Mouse (Mus musculus) ES-E14 (cell line): ENCODE measurements around the gene Iqsec1. TPM values are rescaled to one million over a fixed set of nuclear protein-coding genes. Genes with fewer than 3 reads are reported as not detected.

Source experiments
- DNase-seq: peaks from one replicate; pipeline ENCODE4 v3.0.0-alpha.2; 2013; ENCODE audit warnings: low read depth, low spot score
- H3K27ac ChIP-seq: 2 replicates; pipeline ENCODE4 v1.5.1; 2012; ENCODE audit warnings: low read depth, mild to moderate bottlenecking, low read length, moderate library complexity, mixed read lengths; ENCODE audit not compliant: poor library complexity, insufficient read depth, severe bottlenecking
- H3K36me3 ChIP-seq: 2 replicates; pipeline ENCODE4 v1.6.1; 2012; ENCODE audit warnings: mild to moderate bottlenecking, low read length, moderate library complexity, mixed read lengths; ENCODE audit not compliant: control insufficient read depth, poor library complexity, insufficient read depth, severe bottlenecking
- H3K4me1 ChIP-seq, 2 experiments: fragments of 150-350 bp in 1 of 2; sonication (generic) in 1 of 2; 2 replicates each; pipeline ENCODE4 v1.6.1; 2012; ENCODE audit warnings: low read length in 2 of 2, mild to moderate bottlenecking in 1 of 2, mixed read lengths in 1 of 2; ENCODE audit not compliant: control insufficient read depth in 2 of 2, insufficient read depth in 2 of 2, poor library complexity in 1 of 2
- H3K4me3 ChIP-seq, 2 experiments: fragments of 150-350 bp in 1 of 2; sonication (generic) in 1 of 2; 2 replicates each; pipeline ENCODE4 v1.5.1; 2012; ENCODE audit warnings: low read length in 2 of 2, low read depth in 1 of 2, mild to moderate bottlenecking in 1 of 2, mixed read lengths in 1 of 2; ENCODE audit not compliant: insufficient read depth in 1 of 2, poor library complexity in 1 of 2, severe bottlenecking in 1 of 2
- H3K9ac ChIP-seq: 2 replicates; pipeline ENCODE4 v1.6.1; 2012; ENCODE audit warnings: low read depth, mild to moderate bottlenecking, low read length, mixed read lengths; ENCODE audit not compliant: poor library complexity, insufficient read depth, severe bottlenecking
- H3K9me3 ChIP-seq: fragments of 150-350 bp; sonication (generic); 2 replicates; pipeline ENCODE4 v1.6.1; 2012; ENCODE audit warnings: low read depth, mild to moderate bottlenecking, low read length; ENCODE audit not compliant: control insufficient read depth, insufficient read depth
- CHD2 ChIP-seq: IDR thresholded peaks from 2 replicates; pipeline ENCODE4 v1.6.1; 2014; ENCODE audit warnings: mild to moderate bottlenecking, low read depth, low read length, inconsistent platforms
- HCFC1 ChIP-seq: IDR thresholded peaks from 2 replicates; pipeline ENCODE4 v1.6.1; 2012; ENCODE audit warnings: low read length, inconsistent platforms, borderline replicate concordance; ENCODE audit not compliant: insufficient read depth
- MAFK ChIP-seq: IDR thresholded peaks from 2 replicates; pipeline ENCODE4 v1.6.1; 2014; ENCODE audit warnings: mild to moderate bottlenecking, low read depth, low read length, inconsistent platforms; ENCODE audit not compliant: insufficient read depth
- ZC3H11A ChIP-seq: IDR thresholded peaks from 2 replicates; pipeline ENCODE4 v1.6.1; 2012; ENCODE audit warnings: low read depth, mild to moderate bottlenecking, inconsistent platforms, low read length, borderline replicate concordance
- ZNF384 ChIP-seq: IDR thresholded peaks from 2 replicates; pipeline ENCODE4 v1.6.1; 2012; ENCODE audit warnings: low read depth, low read length, inconsistent platforms
- in situ Hi-C, 2 experiments: fragments of 600-800 bp; cut with MboI; formaldehyde crosslinking; loops; one replicate each; pipeline ENCODE4 v1.15.1; 2025; ENCODE audit warnings: low sequenced_read_pairs in 2 of 2, inconsistent platforms in 1 of 2; ENCODE audit not compliant: unreplicated experiment in 2 of 2
- total RNA-seq: library from RNA; depleted of rRNA; stranded (reverse); fragments of 300-350 nt; gene quantifications from 2 replicates; pipeline ENCODE4 v1.2.3, GENCODE M21; 2012

Iqsec1 gene
- total RNA-seq, 1 experiment: 18.8 TPM

DNA sequence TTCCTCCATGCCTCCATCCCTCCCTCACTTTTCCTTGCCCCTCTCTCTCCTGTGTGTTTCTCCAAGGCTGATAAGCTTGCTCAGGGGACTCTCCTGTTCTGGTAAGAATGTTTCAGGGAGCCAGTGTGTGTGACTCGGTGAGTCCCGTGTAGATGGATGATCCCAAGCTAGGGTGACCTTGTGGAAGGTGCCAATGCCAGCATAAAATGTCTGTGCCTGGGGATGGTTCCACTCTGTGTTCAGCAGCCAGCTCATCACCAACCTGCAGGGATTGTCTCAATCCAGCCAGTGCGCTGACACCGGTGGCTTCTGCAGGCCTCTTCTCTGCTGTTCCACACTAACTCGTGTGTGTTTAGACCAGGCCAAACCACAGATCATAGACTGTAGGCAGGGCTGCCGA, 372.0 kb downstream of the Iqsec1 start:
- Histone ChIP-seq H3K4me3 (no peak overlapping the region), H3K36me3 (no peaks in the 10 kb centered on the region), H3K9me3 (no peaks in the 10 kb centered on the region), H3K9ac (no peak overlapping the region), H3K27ac (no peak overlapping the region), H3K4me1 (no peaks in the 10 kb centered on the region)
- TF ChIP-seq ZC3H11A: no peak
- no peak for TF ChIP-seq ZNF384
- TF ChIP-seq MAFK: no peak
- no peak for TF ChIP-seq HCFC1
- TF ChIP-seq CHD2: no peak
- no peak for DNase-seq
- in situ Hi-C loops: no loop called here

DNA sequence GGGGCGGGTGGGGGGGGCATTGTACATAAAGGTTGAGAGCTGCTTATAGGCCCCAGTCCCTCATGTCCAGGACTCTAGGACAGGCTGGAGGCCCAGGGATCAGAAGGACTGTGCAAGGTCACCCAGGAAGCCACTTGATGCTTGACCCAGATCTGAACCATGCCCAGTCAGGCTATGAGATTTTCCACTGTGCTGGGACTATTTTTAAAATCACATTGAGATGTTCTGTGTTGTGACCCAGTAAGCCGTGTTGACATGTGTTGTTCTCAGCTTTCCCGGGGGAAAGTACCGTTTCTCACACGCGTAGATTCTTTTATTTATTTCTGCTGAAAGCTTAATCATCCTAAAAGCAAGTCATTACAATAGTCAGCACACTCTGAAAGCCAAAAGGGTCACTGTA, 372.5 kb downstream of the Iqsec1 start:
- Histone ChIP-seq H3K27ac (no peak overlapping the region), H3K9me3 (no peaks in the 10 kb centered on the region), H3K4me3 (no peak overlapping the region), H3K4me1 (no peaks in the 10 kb centered on the region), H3K36me3 (no peaks in the 10 kb centered on the region), H3K9ac (no peak overlapping the region)
- DNase-seq: no peak
- TF ChIP-seq ZNF384 (no peak), ZC3H11A (no peak), MAFK (no peak), CHD2 (no peak), HCFC1 (no peak)
- in situ Hi-C loops: no loop called here

- TF ChIP-seq ZNF384 (no peak), HCFC1 (no peak), CHD2 (no peak), MAFK (no peak), ZC3H11A (no peak)
- Histone ChIP-seq H3K4me1 (no peaks in the 10 kb centered on the region), H3K9ac (no peak overlapping the region), H3K36me3 (no peaks in the 10 kb centered on the region), H3K4me3 (no peak overlapping the region), H3K27ac (no peak overlapping the region), H3K9me3 (no peaks in the 10 kb centered on the region)
- in situ Hi-C loops: no loop called here
- no peak for DNase-seq
Observed at GRCm38 (mm10) chr6:90615362-90615761, 373.1 kb downstream of the Iqsec1 start.

DNA sequence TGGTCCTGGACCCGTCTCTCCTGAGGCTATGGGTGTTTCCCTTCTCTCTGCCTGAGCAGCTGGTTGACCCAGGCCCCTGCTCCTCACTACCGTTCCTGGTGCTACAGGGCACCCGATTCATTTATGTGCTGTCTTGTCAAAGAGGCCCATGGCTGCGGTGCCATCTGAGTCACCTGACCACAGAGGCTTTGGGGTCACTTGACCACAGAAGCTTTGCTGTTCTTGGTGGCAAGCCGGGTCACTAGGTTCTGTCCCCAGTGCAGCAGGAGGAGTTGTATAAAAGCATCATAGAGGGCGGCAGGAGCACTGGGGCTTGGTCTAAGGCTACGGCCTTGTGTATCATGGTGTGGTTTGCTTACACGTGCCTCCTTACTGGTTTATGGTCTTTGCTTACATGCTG, 375.2 kb downstream of the Iqsec1 start:
- Histone ChIP-seq H3K4me1 (no peaks in the 10 kb centered on the region), H3K36me3 (no peaks in the 10 kb centered on the region), H3K9ac (no peak overlapping the region), H3K27ac (no peak overlapping the region), H3K9me3 (no peaks in the 10 kb centered on the region), H3K4me3 (no peak overlapping the region)
- TF ChIP-seq MAFK: no peak
- no peak for TF ChIP-seq ZC3H11A
- TF ChIP-seq HCFC1: no peak
- in situ Hi-C loops: no loop called here
- no peak for DNase-seq

- Histone ChIP-seq H3K4me1 (no peaks in the 10 kb centered on the region; a peak in 1 of 4 replicates), H3K27ac (no peak overlapping the region), H3K4me3 (no peak overlapping the region), H3K36me3 (no peaks in the 10 kb centered on the region), H3K9me3 (no peaks in the 10 kb centered on the region), H3K9ac (no peak overlapping the region)
- DNase-seq: no peak
- TF ChIP-seq CHD2 (no peak), MAFK (no peak), ZNF384 (no peak), HCFC1 (no peak), ZC3H11A (no peak)
- in situ Hi-C loops: no loop called here
Observed at GRCm38 (mm10) chr6:90610248-90610647, 378.2 kb downstream of the Iqsec1 start.
